Mouse (Mus musculus) spleen, adult 12 weeks (tissue): ENCODE data around the gene Smpd3.
A peak's percentile ranks its signal among the peaks of the same experiment; 100 is the strongest.

Source experiments
- DNase-seq: peaks from one replicate; pipeline ENCODE4 v3.0.0; 2022; ENCODE audit warnings: low spot score

Smpd3 gene

DNA sequence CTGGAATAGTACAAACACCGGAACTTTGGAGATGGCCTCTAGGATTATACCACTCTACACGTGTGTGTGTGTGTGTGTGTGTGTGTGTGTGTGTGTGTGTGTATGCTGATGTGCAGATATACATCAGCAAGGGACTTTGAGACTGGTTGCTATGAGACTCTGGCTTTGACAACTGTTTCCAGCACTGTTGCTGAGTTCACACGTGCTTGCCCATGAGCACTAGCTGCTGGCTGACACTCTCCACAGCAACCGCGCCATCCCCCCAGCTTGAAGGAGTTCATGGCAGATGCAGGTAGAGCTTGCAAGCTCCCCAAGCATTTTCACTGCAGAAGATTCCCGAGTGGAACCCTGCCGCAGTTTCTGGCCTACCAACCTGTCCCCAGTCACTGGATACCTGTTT is 48.3 kb downstream of the Smpd3 start:
- DNase-seq: no peak

DNA sequence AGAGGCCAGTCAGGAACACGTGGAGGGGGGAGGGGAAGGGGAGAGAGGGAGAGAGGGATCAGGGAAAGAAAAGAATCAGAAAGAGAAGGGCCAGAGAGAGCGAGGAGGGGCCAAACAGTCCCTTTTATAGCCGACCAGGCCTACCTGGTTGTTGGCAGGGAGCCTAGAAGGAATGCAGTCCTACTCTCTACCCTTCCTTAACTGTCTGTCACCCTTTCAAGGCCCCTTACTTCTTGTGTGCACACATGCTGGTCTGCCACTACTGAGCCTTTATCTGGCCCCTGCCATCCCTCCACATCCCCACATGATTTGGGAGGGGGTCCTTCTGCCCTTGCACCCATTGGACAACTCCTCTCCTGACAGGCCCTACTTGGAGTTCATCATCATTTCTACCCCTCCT is 49.1 kb downstream of the Smpd3 start:
- DNase-seq: no peak

DNA sequence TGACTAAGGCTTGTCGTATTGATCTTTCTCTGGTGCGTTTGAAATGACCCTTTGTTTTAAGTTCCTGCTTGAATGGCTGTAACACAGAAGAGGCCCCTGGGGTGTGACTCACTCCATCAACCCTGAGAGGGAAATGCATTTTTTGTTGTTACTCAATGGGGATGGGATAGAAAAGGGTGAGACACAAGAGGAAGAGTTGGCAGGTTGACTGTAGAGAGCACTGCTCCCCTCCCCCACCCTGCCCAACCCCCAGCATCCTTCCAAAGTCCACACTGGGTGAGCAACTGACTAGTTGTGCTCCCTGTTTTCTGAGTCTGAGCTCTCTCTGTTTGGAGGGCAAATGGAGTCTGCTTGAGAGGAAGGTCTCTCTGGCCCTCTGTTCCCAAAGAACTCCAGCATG is 50.3 kb downstream of the Smpd3 start:
- DNase-seq: no peak

DNA sequence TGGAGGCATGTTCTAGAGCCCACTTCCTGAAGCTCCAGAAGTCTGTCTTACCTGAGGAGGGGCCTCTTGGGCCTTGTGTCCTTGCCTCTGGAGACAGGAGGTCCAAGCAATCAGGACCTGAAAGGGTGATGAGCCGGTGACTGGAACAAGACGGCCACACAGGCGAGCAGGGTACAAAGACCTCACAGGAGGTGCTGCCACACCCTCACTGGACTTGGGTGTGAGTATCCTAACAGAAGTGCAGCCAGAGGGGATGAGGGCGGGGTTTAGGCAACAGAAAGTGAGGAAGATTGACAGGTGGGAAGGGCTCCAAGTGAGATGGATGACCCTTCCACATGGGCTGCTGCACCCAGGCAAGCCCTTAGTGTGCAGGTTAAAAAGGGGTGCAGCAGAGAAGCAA is 56.9 kb downstream of the Smpd3 start:
- DNase-seq: no peak

DNA sequence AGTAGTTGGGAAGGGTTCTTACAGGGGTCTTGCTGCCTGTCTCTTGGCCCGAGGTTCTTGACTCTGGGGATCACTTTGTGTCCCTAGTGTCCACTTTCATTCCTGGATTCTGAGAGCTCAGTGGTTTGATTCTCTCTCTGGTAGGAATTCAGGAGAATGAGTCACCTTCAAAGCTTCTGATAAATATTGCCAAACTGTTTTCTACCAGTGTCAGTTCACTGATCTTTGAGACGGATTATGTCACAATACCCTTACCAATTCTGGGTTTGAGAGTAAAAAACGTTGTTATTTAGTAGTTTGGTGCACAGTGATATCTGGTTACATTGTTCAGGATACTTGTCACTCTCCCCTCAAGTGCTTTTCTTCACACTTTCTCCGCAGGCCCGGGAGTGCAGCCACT is 57.6 kb downstream of the Smpd3 start:
- no peak for DNase-seq

DNA sequence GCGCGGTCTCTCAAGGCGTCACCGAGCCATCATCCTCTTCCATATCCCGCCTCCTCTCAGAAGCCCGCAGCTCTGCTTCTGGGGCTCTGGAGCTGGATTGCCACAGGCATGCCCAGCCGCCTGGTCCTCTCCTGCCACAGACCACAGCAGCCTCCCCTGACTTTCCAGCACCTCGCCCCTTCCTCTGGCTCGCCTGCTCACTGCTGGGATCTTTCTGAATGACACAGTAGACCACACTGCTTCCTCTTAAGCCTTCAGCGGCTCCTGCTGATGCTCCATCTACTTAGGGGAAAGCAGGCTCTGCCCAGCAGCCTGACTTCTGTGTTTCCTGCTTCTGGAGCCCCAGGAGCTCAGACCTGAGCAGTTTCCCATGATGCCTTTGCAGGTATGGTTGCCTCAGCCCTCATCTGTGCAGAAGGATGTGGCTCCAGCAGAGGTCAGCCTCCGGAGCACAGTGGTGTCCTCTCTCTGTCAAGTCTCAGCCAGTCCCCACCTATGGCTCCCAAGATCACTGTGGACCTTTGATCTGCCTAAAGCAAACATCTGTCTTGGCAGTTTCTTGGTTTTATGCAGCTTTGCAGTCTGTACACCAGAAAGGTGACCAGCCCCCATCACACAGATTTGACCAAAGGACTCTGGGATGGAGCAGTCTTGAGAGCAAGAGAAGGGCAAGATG is 59.3 kb downstream of the Smpd3 start:
- no peak for DNase-seq

DNA sequence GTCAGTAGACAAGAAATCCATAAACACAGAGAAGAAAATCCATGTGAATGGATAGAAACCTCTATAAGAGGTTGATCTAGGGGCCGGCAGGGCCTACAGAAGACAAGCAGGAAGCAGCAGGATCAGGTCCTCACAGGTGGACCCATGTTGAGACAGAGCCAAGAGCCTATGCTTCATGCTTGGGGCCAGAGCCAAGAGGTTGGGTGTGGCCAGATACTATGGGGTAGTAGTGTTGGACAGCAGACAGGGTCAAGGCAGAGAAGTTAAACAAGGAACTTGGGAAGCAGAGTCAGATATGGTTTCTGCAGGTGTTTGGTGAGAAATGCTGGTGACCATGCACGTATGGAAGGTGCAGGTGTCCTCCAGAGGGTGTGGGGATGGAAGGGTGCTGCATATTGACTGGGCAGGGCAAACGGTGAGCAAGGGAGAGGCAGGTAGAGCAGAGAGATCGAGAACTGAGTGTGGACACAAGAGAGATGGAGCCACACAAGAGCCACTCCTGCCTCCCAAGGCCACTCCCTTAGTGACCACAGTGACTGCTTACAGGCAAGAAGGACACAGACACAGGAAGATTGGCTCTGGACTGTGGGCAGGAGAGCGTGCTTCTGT is 61.0 kb downstream of the Smpd3 start:
- no peak for DNase-seq

DNA sequence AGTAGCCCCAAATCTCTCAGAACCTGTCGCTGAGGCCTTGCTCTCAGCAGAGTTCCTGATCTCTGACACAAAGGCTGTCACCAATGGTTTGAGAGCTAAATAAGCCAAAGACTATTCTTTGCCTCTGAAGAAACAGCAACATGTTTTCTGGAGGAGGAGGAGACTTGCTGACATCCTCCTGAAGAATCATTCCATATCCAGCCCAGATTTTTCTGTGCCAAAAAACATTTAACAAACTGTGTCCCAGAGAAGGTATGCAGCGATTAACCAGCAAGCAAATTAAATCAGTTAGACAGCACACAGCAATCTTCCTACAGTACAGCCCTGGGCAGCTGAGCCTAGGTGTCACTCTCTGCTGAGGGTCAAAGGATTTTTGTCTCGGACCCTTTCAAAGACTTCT is 64.3 kb downstream of the Smpd3 start:
- no peak for DNase-seq

DNA sequence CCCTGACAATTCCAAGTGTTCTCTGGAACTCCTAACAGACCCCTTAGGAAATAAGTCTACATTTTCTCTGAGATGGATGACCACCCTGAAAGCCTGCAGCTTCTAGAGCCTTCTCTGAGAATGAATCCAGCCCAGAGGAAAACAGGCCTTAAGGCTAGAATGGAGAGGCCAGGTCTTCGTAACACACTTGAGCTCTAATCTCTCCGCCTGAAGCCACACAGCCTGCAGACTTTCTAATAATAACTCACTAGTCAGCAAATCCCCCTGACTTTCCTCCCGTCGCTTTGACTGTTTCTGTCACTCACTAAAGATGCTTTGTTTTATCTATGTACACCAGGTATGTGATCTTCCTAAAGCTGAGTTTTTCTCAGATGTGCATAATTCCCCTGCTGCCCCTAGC is 66.4 kb downstream of the Smpd3 start:
- DNase-seq: no peak

DNA sequence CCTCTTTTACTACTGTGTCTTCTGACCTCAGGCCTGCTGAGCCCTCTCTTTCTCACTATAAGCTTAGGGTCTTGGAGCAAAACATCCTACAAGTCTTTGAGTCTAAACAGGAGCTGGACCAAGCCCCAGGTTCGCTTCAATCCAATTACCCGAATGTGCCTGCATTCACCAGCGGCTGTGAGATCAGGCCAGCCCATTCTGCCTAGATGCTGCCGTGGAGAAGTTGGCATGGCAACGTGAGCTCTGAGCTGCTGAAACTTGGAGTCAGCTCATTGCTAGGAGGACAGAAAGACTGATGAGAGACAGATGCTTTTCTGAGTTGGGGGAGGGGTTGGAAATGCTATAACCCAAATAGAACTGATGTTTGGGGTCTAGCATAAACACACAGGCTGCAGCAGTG is 67.0 kb downstream of the Smpd3 start:
- no peak for DNase-seq

DNA sequence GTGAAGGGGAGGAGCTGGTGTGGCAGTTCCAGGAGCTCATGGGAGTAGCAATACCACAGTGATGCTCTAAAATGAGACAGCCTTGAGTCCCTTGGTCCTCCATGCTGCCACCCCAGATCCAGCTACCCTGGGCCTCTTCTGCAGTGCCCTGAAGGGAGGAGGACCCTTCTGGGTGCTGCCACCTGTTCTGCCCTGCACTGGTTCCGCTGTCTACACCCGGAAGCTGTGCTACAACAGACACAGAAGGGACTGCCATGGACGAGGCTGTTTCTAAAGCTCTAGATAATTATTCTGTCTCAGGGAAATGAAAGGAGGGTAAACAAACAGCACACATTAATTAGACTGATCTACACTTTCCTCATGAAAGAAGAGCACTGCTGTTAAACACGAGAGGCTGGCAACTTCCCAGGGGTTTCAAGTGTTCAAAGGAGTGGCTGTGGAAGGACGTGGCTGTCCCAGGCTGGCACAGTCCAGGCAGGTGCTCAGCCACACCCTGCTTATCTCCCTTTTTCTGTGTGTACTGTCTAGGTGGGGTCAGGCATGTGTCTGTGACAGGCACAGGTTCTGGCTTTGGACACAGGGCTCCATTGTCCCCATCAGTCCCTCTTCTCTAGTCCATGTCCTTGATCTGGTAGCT is 69.0 kb downstream of the Smpd3 start:
- no peak for DNase-seq

DNA sequence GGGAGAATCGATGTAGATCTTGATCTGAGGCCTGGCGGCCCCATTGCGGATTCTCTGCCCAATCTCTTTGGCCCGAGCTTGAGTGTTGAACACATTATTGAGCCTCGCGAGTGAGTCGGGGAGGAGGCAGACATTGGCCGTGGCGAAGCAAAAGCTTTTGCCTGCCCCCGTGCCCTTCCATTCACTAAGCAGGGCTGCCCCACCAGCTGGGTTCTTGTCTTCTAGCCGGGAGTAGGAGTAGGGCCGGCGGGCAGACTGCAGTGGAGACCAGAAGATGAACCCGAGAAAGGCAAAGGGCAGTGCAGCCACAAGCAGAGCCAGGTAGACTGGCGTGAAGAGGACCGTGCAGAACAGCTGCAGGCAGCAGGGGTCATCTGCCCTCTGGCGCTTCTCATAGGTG is 72.4 kb downstream of the Smpd3 start:
- DNase-seq: no peak

DNA sequence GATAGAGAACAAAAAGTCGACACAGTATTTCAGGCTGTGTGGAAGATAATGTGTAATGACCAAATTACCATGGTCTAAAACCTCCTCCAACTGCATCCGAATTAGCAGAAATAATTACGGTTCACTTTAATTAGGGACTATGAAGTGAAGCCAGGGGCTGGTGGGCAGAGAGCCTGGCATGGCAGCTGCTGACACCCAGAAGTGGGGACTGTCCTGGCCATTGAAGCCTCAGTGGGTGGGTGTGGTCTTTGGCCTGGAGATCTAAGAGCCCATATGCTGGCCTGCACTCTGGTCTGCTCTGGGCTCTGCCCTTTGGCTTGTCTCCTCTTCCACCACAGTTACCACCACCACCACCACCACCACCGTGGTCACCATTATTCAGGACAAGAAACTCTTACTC is 73.9 kb downstream of the Smpd3 start:
- DNase-seq: no peak

DNA sequence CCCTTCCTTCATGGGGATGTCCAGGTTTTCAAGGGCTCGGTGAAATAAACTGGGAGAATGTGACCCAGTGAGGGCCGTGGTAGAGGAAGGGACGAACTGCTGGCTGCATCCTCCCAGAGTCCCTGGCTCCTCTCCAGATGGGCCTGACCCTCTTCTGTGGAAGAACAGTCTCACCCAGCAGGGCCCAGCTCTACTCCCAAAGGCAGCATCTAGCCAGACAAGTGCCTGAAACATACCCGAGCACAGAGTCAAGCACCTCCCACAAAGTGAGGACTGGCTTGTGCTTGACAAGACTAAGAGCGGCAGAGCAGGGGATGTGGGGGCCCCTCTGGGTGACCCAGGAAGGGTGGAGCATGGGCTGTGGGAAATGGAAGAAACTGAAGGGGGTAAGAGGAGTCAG is 75.4 kb downstream of the Smpd3 start:
- DNase-seq: no peak

DNA sequence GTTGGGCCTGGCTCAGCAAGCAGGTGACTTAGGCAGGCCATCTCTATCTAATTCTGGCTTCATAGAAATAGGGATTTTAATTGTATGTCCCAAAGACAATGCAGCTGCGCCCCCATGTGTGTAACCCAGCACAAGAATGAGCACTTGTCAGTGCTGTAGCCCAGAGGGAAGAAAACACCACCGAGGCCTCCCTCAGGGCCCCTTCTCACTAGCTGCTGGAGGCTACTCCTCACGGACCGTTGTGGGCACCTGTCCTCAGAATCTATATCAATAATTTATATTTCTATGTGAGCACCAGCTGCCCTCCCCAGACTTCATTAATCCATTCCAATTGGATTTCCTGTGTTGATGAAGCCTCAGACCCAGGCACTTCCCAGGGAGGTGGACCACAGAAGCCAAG is 76.9 kb downstream of the Smpd3 start:
- no peak for DNase-seq

DNA sequence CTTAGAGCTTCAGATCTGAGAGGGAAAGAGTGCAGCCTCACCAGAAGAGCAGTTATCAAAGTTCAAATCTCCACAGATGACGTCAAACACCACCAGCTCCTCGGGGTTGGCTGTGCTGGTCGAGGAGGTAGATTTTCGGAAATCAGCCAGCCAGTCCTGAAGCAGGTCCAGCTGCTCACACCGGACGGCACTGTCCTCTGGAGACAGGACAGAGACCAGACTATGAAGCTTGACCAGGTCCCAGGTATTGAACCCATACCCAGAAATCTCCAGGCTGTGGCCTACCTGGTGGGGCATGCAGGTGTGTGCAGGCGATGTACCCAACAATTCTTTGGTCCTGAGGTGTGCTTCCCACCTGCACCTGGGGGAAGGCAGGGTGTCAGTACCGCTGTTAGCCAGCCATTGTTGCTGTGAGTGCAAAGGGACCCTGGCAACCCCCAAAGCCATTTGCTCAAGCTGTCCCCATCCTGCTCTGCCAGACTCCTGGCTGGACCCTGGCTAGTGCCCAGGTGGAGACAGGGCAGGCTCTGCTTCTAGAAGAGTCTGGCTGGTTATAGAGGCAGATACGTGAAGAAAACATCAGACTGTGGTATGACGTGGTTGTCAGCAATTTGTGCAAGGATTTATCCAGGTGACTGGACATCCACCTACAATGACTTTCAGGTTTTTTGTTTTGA is 78.1 kb downstream of the Smpd3 start:
- DNase-seq: no peak

DNA sequence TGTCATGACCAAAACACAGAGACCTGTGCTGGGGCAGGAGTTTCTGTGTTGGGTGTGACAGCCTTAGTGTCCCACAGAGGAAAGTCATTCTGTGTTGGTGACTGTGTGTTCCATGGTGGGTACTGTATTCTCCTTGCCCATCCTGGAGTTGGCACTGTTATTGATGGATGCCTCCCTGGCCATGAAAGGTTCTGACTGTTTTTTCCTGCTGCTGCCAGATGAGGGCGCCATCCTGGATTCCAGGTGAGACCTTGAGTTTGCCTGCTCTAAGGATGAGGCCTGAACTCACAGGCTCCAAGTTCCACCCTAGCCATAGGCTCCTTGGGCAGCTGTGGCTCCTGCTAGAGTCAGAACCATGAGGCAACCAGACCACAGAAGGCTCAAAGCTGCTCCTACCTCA is 79.6 kb downstream of the Smpd3 start:
- no peak for DNase-seq

DNA sequence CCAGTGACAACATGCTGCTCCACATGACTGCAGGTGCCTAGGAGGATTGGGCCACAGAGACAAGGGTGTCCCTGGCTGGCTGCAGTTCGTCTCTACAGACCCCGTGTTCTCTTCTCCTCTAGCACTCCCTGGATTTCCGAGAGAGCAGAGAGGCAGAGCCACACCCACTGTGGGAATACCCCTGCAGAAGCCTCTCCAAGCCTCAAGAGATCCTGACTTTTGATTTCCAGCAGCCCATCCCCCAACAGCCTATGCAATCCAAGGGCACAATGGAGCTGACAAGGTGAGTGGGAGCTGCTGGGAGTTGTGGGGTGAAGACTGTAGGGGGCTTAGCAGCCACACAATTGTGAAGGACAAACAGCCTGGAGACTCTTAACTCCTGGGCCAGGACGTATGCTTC is 87.6 kb downstream of the Smpd3 start:
- DNase-seq: no peak

DNA sequence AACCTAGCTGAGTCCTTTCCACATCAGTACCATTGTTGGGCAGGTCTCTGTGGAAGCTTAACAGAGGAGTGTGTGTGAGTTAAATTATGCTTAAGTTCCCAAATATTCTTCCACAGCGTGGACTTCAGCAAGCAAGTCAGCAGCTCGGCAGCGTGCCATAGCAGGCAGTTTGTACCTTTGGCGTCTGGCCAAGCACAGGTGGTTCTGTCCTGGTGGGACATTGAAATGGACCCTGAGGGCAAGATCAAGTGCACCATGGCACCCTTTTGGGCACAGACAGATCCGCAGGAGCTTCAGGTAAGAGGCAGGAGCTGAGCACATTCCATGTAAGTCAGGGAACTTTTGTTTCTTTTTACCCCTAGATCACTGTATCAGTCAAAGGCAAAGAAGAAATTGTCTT is 100.7 kb downstream of the Smpd3 start:
- DNase-seq: no peak

DNA sequence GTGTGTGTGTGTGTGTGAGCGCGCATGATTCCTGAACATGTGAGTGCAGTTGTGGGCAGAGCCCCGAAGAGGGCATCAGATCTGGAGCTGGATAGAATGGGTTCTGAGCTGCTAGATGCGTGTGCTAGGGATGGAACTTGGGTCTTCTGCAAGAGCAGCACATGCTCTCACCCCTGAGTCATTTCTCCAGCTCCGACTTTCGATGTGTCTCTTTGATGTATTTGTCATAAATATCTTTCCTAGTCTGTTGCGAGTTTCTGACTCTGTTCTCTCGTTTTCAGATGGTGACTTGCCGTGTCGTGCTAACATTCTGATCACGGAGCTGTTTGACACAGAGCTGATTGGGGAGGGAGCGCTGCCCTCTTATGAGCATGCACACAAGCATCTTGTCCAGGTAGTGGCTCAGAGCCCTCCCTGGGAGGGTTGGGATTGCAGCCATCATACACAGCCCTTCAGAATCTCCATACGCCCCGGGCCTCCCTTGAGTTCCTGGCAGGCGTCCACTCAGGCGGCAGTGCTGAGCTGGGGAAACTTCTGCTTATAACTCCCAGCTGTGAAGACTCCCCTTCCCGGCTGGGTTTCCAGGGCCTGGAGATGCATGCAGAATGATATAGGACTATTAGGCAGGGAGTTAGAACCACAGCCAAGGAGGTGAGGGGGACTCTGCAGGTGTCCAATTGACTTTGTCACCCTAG is 103.1 kb downstream of the Smpd3 start:
- DNase-seq: no peak

DNA sequence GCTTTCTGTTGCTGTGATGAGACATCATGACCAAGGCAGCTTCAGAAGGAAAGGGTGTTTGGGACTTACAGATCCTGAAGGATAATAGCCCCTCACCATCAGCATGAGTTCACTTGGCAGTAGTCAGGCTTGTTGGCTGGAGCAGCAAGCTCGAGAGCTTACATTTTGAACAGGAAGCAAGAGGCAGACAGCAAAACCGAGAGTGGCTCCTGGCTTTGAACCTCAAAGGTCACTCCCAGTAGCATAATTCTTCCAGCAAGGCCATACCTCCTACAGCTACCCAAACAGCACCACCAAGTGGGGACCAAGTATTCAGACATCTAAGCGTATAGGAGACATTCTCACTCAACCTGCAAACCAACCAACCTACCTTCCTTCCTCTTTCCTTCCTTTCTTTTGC is 105.0 kb downstream of the Smpd3 start:
- DNase-seq: no peak

DNA sequence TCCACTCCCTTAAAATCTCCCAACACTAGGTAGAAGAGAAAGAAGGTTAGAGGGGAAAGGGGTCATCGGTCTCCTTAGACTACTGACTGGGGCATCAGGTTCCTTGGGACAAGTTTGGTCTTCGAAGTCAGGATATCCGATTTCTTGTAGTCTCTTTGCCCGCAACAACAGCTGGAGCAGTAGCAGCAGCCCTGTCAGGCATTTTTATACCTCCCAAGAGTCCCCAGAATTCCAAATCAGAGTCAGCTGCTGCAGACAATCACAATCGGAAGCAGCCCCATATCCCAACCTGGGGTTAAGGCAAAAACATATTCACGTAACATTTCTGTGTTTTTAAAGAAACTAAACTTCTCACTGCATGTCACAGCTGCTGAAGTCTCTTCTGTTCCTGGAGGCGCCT is 106.3 kb downstream of the Smpd3 start:
- DNase-seq: no peak

DNA sequence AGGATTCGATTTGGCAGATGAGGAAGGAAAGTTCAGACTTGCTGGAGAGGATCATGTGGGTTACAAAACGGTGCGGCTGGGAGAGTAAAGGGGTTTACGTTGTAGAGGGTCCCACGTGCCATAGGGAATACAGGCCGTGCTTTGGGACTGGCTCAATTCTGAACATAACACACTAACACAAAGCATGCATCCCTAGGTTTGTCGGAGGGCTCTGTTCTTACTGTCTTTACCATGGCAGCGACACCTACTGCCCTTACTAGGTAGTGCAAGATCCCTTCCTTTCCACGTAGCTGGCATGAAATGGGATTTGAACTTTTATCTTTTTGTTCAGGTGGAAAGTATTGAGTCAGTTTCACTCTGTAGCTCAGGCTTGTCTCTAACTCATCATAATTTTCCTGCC is 111.2 kb downstream of the Smpd3 start:
- peak; percentile 20 for DNase-seq
